Mouse (Mus musculus): ENCODE data around the gene Gcgr. TPM values are rescaled to one million over a fixed set of nuclear protein-coding genes. Genes with fewer than 3 reads are reported as not detected.
A peak's percentile ranks its signal among the peaks of the same experiment; 100 is the strongest.
"Not testable (repeated sequence)": the region's sequence is repeated elsewhere in the genome, so short reads cannot be mapped to it uniquely, and the experiment has no call there.

Gcgr gene
- total and polyA plus RNA-seq, 2 experiments from 2014 or later, result 0.17 to 0.60 TPM

DNA sequence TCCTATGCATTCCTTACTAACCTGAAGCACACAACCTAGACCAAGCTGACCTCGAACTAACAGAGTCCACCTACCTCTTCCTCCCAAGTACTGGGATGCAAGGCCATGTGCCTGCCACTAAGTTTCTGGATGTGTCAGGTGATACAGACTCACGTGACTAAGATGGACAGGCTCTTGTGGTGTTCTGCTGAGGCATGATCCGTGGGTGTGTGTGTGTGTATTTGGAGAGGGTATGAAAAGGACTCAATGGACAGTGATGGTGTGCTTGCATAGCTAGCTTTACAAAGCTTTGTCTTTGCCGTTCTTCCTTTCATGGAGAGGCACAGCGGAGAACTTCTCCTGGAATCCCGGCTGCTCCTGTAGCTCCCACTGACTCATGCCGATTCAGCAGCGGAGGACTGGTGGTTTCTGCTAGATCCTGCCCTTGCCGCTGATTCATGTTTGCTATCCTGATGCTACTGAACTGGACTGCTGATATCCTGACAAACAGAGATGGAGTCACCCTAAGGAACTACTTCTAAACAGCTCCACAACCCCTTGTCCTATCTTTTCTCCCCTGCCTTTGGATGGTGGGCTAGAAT is 22.1 kb upstream of the Gcgr start:
- ATAC-seq (ENCODE audit: low FRiP score) (no peak), DNase-seq (ENCODE audit: low spot score) (no peak)
- Histone ChIP-seq H3K4me3 (ENCODE audit: low read depth, low read length) (no peak overlapping the region), H3K9ac (replicated peaks; ENCODE audit: low read length, poor library complexity, severe bottlenecking) (no peak overlapping the region), H3K4me1 (ENCODE audit: insufficient read depth, low read length) (no peaks in the 10 kb centered on the region), H3K27me3 (ENCODE audit: insufficient read depth, low read length) (no peaks in the 10 kb centered on the region), H3K9me3 (ENCODE audit: low read length) (no peaks in the 10 kb centered on the region), H3K27ac (ENCODE audit: low read depth, low read length) (no peak overlapping the region), H3K36me3 (ENCODE audit: insufficient read depth, low read length) (no peaks in the 10 kb centered on the region), H3K4me2 (ENCODE audit: low read depth, low read length, poor library complexity, severe bottlenecking) (no peak overlapping the region)
- TF ChIP-seq CTCF (IDR thresholded peaks at IDR 0.05), result no peak
- WGBS, result 90% methylated on average over 9 of the region's 9 CpGs

DNA sequence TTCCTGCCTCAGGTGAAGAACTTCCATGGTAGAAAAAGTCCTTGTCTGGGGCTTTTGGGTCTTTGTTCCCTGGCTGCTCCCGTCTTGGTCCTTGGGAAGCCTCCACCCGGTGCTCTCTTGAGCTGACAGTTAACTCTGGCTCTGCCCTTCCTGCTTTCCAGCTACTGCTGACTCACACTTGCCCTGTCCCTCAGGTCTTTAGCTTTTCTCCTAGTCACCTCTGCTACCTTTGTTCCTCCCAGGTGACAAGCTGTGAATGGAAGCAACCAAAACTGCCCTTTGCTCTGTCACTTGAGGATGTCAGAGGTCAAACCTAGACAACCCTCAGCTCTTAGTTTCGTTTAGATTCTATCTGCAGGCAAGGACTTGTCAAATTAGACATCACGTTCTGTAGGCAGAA is 20.6 kb upstream of the Gcgr start:
- DNase-seq (ENCODE audit: low spot score) (no peak), ATAC-seq (ENCODE audit: low FRiP score) (no peak)
- no peaks in the 10 kb centered on the region for H3K9me3 ChIP-seq (ENCODE audit: low read length)
- no peak overlapping the region for H3K4me2 ChIP-seq (ENCODE audit: low read depth, low read length, poor library complexity, severe bottlenecking)
- no peak overlapping the region for H3K4me3 ChIP-seq (ENCODE audit: low read depth, low read length)
- no peak for TF ChIP-seq CTCF (IDR thresholded peaks at IDR 0.05)
- no peak overlapping the region for H3K27ac ChIP-seq (ENCODE audit: low read depth, low read length)
- WGBS, result 31% methylated on average over 4 of the region's 4 CpGs
- no peaks in the 10 kb centered on the region for H3K27me3 ChIP-seq (ENCODE audit: insufficient read depth, low read length)
- H3K9ac ChIP-seq (replicated peaks; ENCODE audit: low read length, poor library complexity, severe bottlenecking), result no peak overlapping the region
- H3K36me3 ChIP-seq (ENCODE audit: insufficient read depth, low read length), result no peaks in the 10 kb centered on the region
- H3K4me1 ChIP-seq (ENCODE audit: insufficient read depth, low read length), result no peaks in the 10 kb centered on the region

DNA sequence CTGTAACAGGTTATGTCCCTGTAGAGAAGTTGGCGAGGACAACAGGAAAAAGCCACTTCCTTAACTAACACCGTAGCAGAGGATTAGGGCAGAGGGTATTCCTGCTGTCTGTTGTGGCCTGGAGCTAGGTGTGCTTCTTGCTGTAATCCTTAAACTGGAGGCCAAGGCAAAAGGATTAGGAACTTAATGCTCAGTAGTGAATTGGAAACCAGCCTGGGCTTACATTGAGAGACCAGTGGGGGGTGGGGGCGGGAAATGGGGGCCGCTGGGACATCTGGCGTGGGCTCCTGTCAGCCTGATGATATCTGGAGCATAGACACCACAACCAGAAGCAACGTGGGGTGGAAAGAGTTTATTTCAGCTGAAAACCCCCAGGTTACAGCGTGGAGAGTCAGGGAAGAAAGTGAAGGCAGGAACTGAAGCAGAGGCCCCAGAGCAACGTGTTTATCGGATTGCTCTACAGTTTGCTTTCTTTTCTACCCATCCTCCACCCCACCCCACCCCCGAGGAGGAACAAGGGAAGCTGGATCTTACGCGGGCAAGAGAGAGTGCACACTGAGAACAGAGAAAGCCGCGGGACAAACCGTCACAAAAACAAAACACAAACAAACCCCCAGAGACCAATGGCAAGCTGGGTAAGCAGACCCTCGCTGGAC is 20.0 kb upstream of the Gcgr start:
- Histone ChIP-seq H3K9me3 (ENCODE audit: low read length) (no peaks in the 10 kb centered on the region), H3K4me1 (ENCODE audit: insufficient read depth, low read length) (no peaks in the 10 kb centered on the region), H3K27me3 (ENCODE audit: insufficient read depth, low read length) (no peaks in the 10 kb centered on the region), H3K27ac (ENCODE audit: low read depth, low read length) (no peak overlapping the region), H3K9ac (replicated peaks; ENCODE audit: low read length, poor library complexity, severe bottlenecking) (no peak overlapping the region), H3K4me3 (ENCODE audit: low read depth, low read length) (no peak overlapping the region), H3K36me3 (ENCODE audit: insufficient read depth, low read length) (no peaks in the 10 kb centered on the region), H3K4me2 (ENCODE audit: low read depth, low read length, poor library complexity, severe bottlenecking) (0 out of 2 replicates have a peak overlapping the region, but pooled peaks have one; percentile 12)
- DNase-seq (ENCODE audit: low spot score), result no peak
- no peak for ATAC-seq (ENCODE audit: low FRiP score)
- 3% methylated on average over 16 of the region's 16 CpGs for WGBS
- TF ChIP-seq CTCF (IDR thresholded peaks at IDR 0.05), result no peak

DNA sequence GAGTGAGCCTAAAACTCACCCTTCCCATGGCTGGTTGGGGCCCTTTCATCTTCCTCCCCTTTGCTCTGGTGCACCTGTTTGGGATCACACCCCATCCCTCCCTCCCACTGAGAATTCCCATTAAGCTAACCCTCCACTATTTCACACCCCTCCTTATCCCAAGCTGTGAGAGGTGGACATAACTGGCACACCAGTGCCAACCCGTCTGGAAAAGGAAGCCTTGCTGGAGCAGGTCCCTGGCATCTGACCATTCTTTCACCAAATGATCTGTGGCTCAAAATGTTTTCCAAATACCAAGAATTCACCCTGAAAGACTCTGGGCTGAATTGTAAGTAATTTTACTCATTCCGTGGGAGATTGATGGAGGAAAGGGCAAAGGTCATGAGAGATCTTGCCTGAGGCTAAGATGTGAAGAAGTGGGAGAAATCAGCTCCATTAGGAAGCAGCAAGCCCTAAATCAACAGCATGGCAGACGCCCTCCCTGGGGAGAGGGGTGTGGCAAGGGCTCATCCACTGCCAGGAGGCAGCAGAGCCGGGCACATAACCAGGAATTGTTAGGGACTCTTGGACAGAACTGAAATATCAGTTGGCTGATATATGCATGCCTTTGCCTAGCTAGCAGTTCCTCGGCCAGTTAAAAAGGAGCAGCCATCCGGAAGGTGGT is 17.6 kb upstream of the Gcgr start:
- ATAC-seq (ENCODE audit: low FRiP score), result no peak
- no peaks in the 10 kb centered on the region for H3K36me3 ChIP-seq (ENCODE audit: insufficient read depth, low read length)
- DNase-seq (ENCODE audit: low spot score), result peak; percentile 68
- H3K9me3 ChIP-seq (ENCODE audit: low read length), result no peaks in the 10 kb centered on the region
- no peak overlapping the region for H3K4me2 ChIP-seq (ENCODE audit: low read depth, low read length, poor library complexity, severe bottlenecking)
- H3K4me3 ChIP-seq (ENCODE audit: low read depth, low read length), result no peak overlapping the region
- no peak overlapping the region for H3K27ac ChIP-seq (ENCODE audit: low read depth, low read length)
- no peaks in the 10 kb centered on the region for H3K27me3 ChIP-seq (ENCODE audit: insufficient read depth, low read length)
- TF ChIP-seq CTCF (IDR thresholded peaks at IDR 0.05), result no peak
- no peak overlapping the region for H3K9ac ChIP-seq (replicated peaks; ENCODE audit: low read length, poor library complexity, severe bottlenecking)
- 60% methylated on average over 6 of the region's 6 CpGs for WGBS
- no peaks in the 10 kb centered on the region for H3K4me1 ChIP-seq (ENCODE audit: insufficient read depth, low read length)

DNA sequence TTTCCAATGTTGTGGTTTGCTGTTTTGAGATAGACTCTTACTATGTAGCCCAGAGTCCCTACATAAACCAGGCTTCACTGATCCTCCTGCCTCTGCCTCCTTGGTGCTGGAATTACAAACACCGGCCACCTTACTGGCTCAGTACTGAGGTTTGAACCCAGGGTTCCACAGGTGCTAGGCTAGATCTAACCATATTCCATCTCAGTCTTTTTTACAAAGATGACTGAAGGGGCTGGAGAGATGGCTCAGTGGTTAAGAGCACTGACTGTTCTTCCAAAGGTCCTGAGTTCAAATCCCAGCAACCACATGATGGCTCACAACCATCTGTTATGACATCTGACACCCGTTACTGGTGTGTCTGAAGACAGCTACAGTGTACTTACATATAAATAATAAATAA is 16.2 kb upstream of the Gcgr start:
- DNase-seq (ENCODE audit: low spot score), result not testable (repeated sequence)

DNA sequence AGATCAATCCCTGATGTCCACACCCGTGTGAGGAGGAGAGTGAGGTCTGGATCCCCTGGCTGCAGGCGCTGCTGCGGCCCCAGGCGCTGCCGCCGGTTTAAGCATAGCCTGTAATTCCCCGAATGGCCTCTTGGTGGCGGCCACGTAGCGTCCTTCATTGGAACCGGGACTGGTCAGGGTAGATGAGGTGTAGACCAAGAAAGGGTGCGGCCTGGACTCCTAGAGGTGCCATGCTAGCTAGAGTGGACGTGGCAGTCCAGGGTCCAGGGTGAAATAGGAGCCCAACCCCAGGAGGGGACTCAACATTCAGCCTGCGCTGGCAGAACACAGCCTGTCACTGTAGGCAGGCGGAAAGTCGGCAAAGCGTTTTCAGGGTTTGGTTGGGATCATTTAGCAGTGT is 14.9 kb upstream of the Gcgr start:
- 15% methylated on average over 17 of the region's 17 CpGs for WGBS
- DNase-seq (ENCODE audit: low spot score) (peak; percentile 72), ATAC-seq (ENCODE audit: low FRiP score) (no peak)
- H3K27me3 ChIP-seq (ENCODE audit: insufficient read depth, low read length), result no peaks in the 10 kb centered on the region
- H3K36me3 ChIP-seq (ENCODE audit: insufficient read depth, low read length), result no peaks in the 10 kb centered on the region
- H3K4me3 ChIP-seq (ENCODE audit: low read depth, low read length), result no peak overlapping the region
- H3K9ac ChIP-seq (replicated peaks; ENCODE audit: low read length, poor library complexity, severe bottlenecking), result no peak overlapping the region
- no peak overlapping the region for H3K4me2 ChIP-seq (ENCODE audit: low read depth, low read length, poor library complexity, severe bottlenecking)
- peak; percentile 94 for TF ChIP-seq CTCF (IDR thresholded peaks at IDR 0.05)
- no peaks in the 10 kb centered on the region for H3K4me1 ChIP-seq (ENCODE audit: insufficient read depth, low read length)
- no peak overlapping the region for H3K27ac ChIP-seq (ENCODE audit: low read depth, low read length)
- H3K9me3 ChIP-seq (ENCODE audit: low read length), result no peaks in the 10 kb centered on the region

More for the DNA sequence above, 16.2 kb upstream of the Gcgr start:
- H3K4me1 ChIP-seq (ENCODE audit: insufficient read depth, low read length); H3K4me3 ChIP-seq (ENCODE audit: low read depth, low read length); H3K4me2 ChIP-seq (ENCODE audit: low read depth, low read length, poor library complexity, severe bottlenecking); H3K27me3 ChIP-seq (ENCODE audit: insufficient read depth, low read length); ATAC-seq (ENCODE audit: low FRiP score); H3K36me3 ChIP-seq (ENCODE audit: insufficient read depth, low read length); H3K9me3 ChIP-seq (ENCODE audit: low read length); H3K9ac ChIP-seq (replicated peaks; ENCODE audit: low read length, poor library complexity, severe bottlenecking); H3K27ac ChIP-seq (ENCODE audit: low read depth, low read length): not testable (repeated sequence)
- WGBS, result 91% methylated on average over 2 of the region's 2 CpGs
